Mouse (Mus musculus) forebrain, embryonic 11.5 days (tissue): ENCODE measurements around the gene Nudt3. TPM values are rescaled to one million over a fixed set of nuclear protein-coding genes. Genes with fewer than 3 reads are reported as not detected.

Source experiments
- polyA plus RNA-seq: library from polyadenylated mRNA; unstranded; fragments of >200 nt; fragmentation: Nextera tagmentation; extraction: Ambion mirVana; gene quantifications from 2 replicates; pipeline ENCODE4 v1.2.1, GENCODE M21; 2014

Gene Nudt3
- polyA plus RNA-seq, 1 experiment from 2014 or later = 50.5 TPM

Other genes starting within 250 kb of the Nudt3 start
- 0.99 and 1.3 TPM in 2 replicates for gene Grm4, start 102.1 kb downstream of the Nudt3 start, polyA plus RNA-seq
- 427 and 461 TPM in 2 replicates for gene Hmga1, start 67.0 kb downstream of the Nudt3 start, polyA plus RNA-seq
- gene AI413582, start 57.7 kb downstream of the Nudt3 start, polyA plus RNA-seq = 14.6 and 16.7 TPM in 2 replicates
- not detected in 2 replicates for gene RPS10-NUDT3, start 11.7 kb upstream of the Nudt3 start, polyA plus RNA-seq
- 803 and 835 TPM in 2 replicates for gene Rps10, start 13.2 kb upstream of the Nudt3 start, polyA plus RNA-seq
- 4.7 and 5.3 TPM in 2 replicates for gene Pacsin1, start 32.0 kb upstream of the Nudt3 start, polyA plus RNA-seq
- gene Spdef, start 105.5 kb upstream of the Nudt3 start, polyA plus RNA-seq = 0.15 TPM in 1 of 2 replicates, not detected in the other
- gene D17Wsu92e, start 197.2 kb upstream of the Nudt3 start, polyA plus RNA-seq = 12.7 and 14.1 TPM in 2 replicates
- gene Snrpc, start 214.7 kb upstream of the Nudt3 start, polyA plus RNA-seq = 371 and 373 TPM in 2 replicates
- gene Uhrf1bp1, start 232.9 kb upstream of the Nudt3 start, polyA plus RNA-seq = 7.8 and 9.7 TPM in 2 replicates